Mouse (Mus musculus) midbrain, postnatal 0 days (tissue): Measurements from ENCODE around the gene Il34. TPM values are rescaled to one million over a fixed set of nuclear protein-coding genes. Genes with fewer than 3 reads are reported as not detected.

Experiments used
- ATAC-seq: fragments of 200-750 bp; cut with Nextera tagmentation; 2 replicates; pipeline ENCODE4 v1.8.0; 2017; ENCODE audit warnings: moderate number of reproducible peaks, mild to moderate bottlenecking, moderate TSS enrichment, moderate library complexity; ENCODE audit not compliant: low FRiP score
- DNase-seq: peaks from one replicate; pipeline ENCODE4 v3.0.0-alpha.2; 2015; ENCODE audit warnings: low spot score
- H3K27ac ChIP-seq: fragments of 300-500 bp; sonication (generic); 2 replicates; pipeline ENCODE4 v1.5.1; 2014; ENCODE audit warnings: low read depth, mild to moderate bottlenecking, low read length, mixed read lengths
- H3K27me3 ChIP-seq: fragments of 300-500 bp; sonication (generic); 2 replicates; pipeline ENCODE4 v1.6.1; 2014; ENCODE audit warnings: low read length, control low read depth, mixed read lengths; ENCODE audit not compliant: insufficient read depth
- H3K36me3 ChIP-seq: fragments of 300-500 bp; sonication (generic); 2 replicates; pipeline ENCODE4 v1.6.1; 2014; ENCODE audit warnings: low read length, control low read depth, mixed read lengths; ENCODE audit not compliant: insufficient read depth
- H3K4me1 ChIP-seq: fragments of 300-500 bp; sonication (generic); 2 replicates; pipeline ENCODE4 v1.6.1; 2014; ENCODE audit warnings: mild to moderate bottlenecking, control low read depth, antibody characterized with exemption, low read length, mixed read lengths; ENCODE audit not compliant: insufficient read depth
- H3K4me2 ChIP-seq: fragments of 300-500 bp; sonication (generic); 2 replicates; pipeline ENCODE4 v1.6.1; 2014; ENCODE audit warnings: low read depth, mild to moderate bottlenecking, low read length, mixed read lengths; ENCODE audit not compliant: poor library complexity, severe bottlenecking
- H3K4me3 ChIP-seq: fragments of 300-500 bp; sonication (generic); 2 replicates; pipeline ENCODE4 v1.5.1; 2014; ENCODE audit warnings: low read depth, mild to moderate bottlenecking, low read length, moderate library complexity
- H3K9ac ChIP-seq: fragments of 300-500 bp; sonication (generic); replicated peaks from 2 replicates; pipeline ENCODE4 v1.6.1; 2014; ENCODE audit warnings: mild to moderate bottlenecking, low read length, moderate library complexity, mixed read lengths; ENCODE audit not compliant: poor library complexity, severe bottlenecking
- H3K9me3 ChIP-seq: fragments of 300-500 bp; sonication (generic); 2 replicates; pipeline ENCODE4 v1.6.1; 2016; ENCODE audit warnings: low read length, control low read depth
- CTCF ChIP-seq: IDR thresholded peaks from 2 replicates; pipeline ENCODE4 v1.5.1; 2016; ENCODE audit warnings: antibody characterized with exemption, mild to moderate bottlenecking
- WGBS: fragments of 180-500 bp; shearing (Covaris S2); extraction: QIAGEN DNeasy Blood & Tissue Kit; methylation state at CpG from one replicate; pipeline ENCODE4 v1.1.7; 2014; 5-methylcytosine and 5-hydroxymethylcytosine counted together
- polyA plus RNA-seq: library from polyadenylated mRNA; unstranded; fragments of >200 nt; fragmentation: Nextera tagmentation; extraction: Ambion mirVana; gene quantifications from 2 replicates; pipeline ENCODE4 v1.2.1, GENCODE M21; 2015
- total RNA-seq: library from RNA; depleted of rRNA; stranded (reverse); fragments of >200 nt; gene quantifications from 2 replicates; pipeline ENCODE4 v1.2.3, GENCODE M21; 2014

Gene Il34
- total and polyA plus RNA-seq, 2 experiments from 2014 or later, result 5.8 to 9.1 TPM

GRCm38 (mm10) chr8:110845821-110846404, 40.2 kb upstream of the Il34 start:
- 10% methylated on average over 17 of the region's 17 CpGs for WGBS

GRCm38 (mm10) chr8:110844941-110845340, 39.2 kb upstream of the Il34 start:
- ATAC-seq (no peak), DNase-seq (no peak)
- no peak overlapping the region for H3K9ac ChIP-seq
- no peak overlapping the region for H3K4me2 ChIP-seq
- no peak overlapping the region for H3K27ac ChIP-seq
- WGBS, result 74% methylated on average over 3 of the region's 3 CpGs
- H3K27me3 ChIP-seq, result no peaks in the 10 kb centered on the region
- no peaks in the 10 kb centered on the region for H3K9me3 ChIP-seq
- H3K4me3 ChIP-seq, result 0 out of 2 replicates have a peak overlapping the region, but pooled peaks have one; percentile 62
- H3K4me1 ChIP-seq, result peaks cover 4% of the 10 kb centered on the region; the same call in 1 of the 2 replicates
- peaks cover 28% of the 10 kb centered on the region for H3K36me3 ChIP-seq
- no peak for TF ChIP-seq CTCF

More at GRCm38 (mm10) chr8:110845821-110846404, 40.2 kb upstream of the Il34 start:
- DNase-seq (no peak), ATAC-seq (no peak)
- peak overlapping the region; percentile 77 for H3K9ac ChIP-seq
- peak overlapping the region; percentile 74 for H3K4me2 ChIP-seq
- H3K9me3 ChIP-seq, result no peaks in the 10 kb centered on the region
- TF ChIP-seq CTCF, result no peak
- no peaks in the 10 kb centered on the region for H3K27me3 ChIP-seq
- H3K4me1 ChIP-seq, result peaks cover 4% of the 10 kb centered on the region; the same call in 1 of the 2 replicates
- peak overlapping the region; percentile 90 for H3K27ac ChIP-seq
- H3K4me3 ChIP-seq, result peak overlapping the region; percentile 62
- peaks cover 32% of the 10 kb centered on the region for H3K36me3 ChIP-seq

GRCm38 (mm10) chr8:110843207-110843606, 37.5 kb upstream of the Il34 start:
- H3K4me1 ChIP-seq, result peaks cover 4% of the 10 kb centered on the region; the same call in 1 of the 2 replicates
- no peak for ATAC-seq
- no peak overlapping the region for H3K27ac ChIP-seq
- H3K9me3 ChIP-seq, result no peaks in the 10 kb centered on the region
- H3K4me2 ChIP-seq, result no peak overlapping the region
- no peak for TF ChIP-seq CTCF
- 88% methylated on average over 5 of the region's 5 CpGs for WGBS
- no peak overlapping the region for H3K9ac ChIP-seq
- H3K36me3 ChIP-seq, result peaks cover 36% of the 10 kb centered on the region
- DNase-seq, result no peak
- no peak overlapping the region for H3K4me3 ChIP-seq
- no peaks in the 10 kb centered on the region for H3K27me3 ChIP-seq

GRCm38 (mm10) chr8:110842012-110842574, 36.4 kb upstream of the Il34 start:
- Histone ChIP-seq H3K27ac (no peak overlapping the region), H3K27me3 (no peaks in the 10 kb centered on the region), H3K36me3 (peaks cover 46% of the 10 kb centered on the region), H3K4me3 (no peak overlapping the region), H3K4me1 (0 out of 2 replicates have a peak, but pooled peaks cover 4% of the 10 kb centered on the region), H3K4me2 (no peak overlapping the region), H3K9ac (no peak overlapping the region), H3K9me3 (no peaks in the 10 kb centered on the region)
- 91% methylated on average over 3 of the region's 3 CpGs for WGBS
- DNase-seq (peak; percentile 16), ATAC-seq (no peak)
- TF ChIP-seq CTCF, result peak; percentile 30; the same call in 1 of the 2 replicates

- no peaks in the 10 kb centered on the region for H3K9me3 ChIP-seq
- peaks cover 59% of the 10 kb centered on the region for H3K36me3 ChIP-seq
- H3K4me1 ChIP-seq, result no peaks in the 10 kb centered on the region
- H3K4me3 ChIP-seq, result no peak overlapping the region
- H3K9ac ChIP-seq, result no peak overlapping the region
- no peak for ATAC-seq
- H3K4me2 ChIP-seq, result no peak overlapping the region
- H3K27me3 ChIP-seq, result no peaks in the 10 kb centered on the region
- WGBS, result 91% methylated on average over 3 of the region's 3 CpGs
- no peak for TF ChIP-seq CTCF
- no peak for DNase-seq
- H3K27ac ChIP-seq, result no peak overlapping the region
Measured at GRCm38 (mm10) chr8:110831956-110832355, 26.2 kb upstream of the Il34 start.

- peaks cover 62% of the 10 kb centered on the region for H3K36me3 ChIP-seq
- ATAC-seq (no peak), DNase-seq (no peak)
- no peaks in the 10 kb centered on the region for H3K4me1 ChIP-seq
- no peak overlapping the region for H3K4me3 ChIP-seq
- H3K9me3 ChIP-seq, result no peaks in the 10 kb centered on the region
- H3K27me3 ChIP-seq, result no peaks in the 10 kb centered on the region
- H3K4me2 ChIP-seq, result no peak overlapping the region
- H3K27ac ChIP-seq, result no peak overlapping the region
- 84% methylated on average over 3 of the region's 3 CpGs for WGBS
- no peak for TF ChIP-seq CTCF
- no peak overlapping the region for H3K9ac ChIP-seq
Measured at GRCm38 (mm10) chr8:110828511-110828910, 22.8 kb upstream of the Il34 start.
